Mouse (Mus musculus): ENCODE data around the gene Cntrl.

Gene Cntrl

GRCm38 (mm10) chr2:35224285-35224684, 115.0 kb downstream of the Cntrl start:
- 93% methylated on average over 15 of the region's 15 CpGs for WGBS

GRCm38 (mm10) chr2:35228145-35228544, 118.9 kb downstream of the Cntrl start:
- WGBS = 60% methylated on average over 4 of the region's 4 CpGs

All from cerebral cortex, adult 2 months (tissue).